Mouse (Mus musculus): ENCODE measurements at regions not wholly inside any gene's neighbourhood (a gene's known extent, or its start where the extent isn't known, plus 50 kb on each side); places are given as distances from the start of the nearest gene placed in this dataset.

DNA sequence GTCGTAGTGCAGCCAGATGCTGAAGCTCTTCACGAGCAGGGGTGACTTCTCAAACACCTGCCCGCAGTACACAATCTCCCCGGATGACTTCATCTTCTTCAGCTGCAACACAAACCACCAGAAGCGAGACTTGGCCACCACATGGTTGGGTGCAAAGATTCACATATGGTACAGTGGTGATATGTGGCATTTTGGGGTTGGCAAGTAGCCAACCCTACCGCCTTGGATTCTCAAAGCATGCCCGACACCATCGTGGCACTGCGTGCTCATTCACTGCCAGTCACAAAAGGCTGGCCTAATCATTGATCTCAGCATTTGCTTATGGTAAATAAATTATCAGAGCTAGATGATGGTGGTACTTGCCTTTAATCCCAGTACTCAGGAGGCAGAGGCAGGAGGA lies 173.4 kb downstream of the Zfp36l1 start:
- DNase-seq, result no peak

DNA sequence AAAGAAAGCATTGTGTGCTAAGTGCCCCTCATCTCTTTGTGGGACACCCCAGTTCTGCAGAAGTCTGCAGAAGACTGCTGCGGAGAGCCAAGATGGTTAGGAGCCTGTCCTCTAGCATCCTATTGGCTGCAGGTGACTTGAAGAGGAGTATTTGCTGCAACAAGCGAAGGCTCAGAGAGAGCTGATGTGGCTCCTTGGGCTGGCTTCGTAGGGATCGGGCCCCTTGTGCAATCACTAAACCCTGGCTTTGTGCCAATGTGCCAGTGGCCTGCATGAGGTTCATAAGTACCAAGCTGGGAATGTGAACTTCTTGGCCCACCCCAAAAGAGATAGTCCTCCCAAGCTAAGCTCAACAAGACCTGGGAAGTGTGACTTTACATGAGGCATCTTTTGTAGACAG lies 174.9 kb downstream of the Zfp36l1 start:
- no peak for DNase-seq

DNA sequence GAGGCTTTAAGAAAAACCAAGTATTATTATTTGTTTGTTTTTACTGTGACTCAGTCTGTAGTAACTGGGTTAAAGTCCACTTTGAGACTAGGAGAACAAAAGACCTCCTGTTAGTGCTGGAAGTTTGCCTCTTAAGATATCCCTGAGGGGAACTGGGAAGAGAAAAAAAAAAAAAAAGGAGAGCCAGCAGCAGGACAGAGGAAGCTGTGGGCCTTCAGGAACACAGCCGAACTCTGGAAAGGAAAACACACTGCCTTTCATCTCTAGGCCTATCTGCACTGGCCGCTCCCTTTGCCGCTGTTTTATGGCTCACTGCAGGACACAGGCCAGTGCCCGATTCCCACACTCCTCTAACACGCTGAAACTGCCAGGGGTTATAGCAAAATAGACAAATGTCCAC lies 176.1 kb downstream of the Zfp36l1 start:
- DNase-seq, result no peak

DNA sequence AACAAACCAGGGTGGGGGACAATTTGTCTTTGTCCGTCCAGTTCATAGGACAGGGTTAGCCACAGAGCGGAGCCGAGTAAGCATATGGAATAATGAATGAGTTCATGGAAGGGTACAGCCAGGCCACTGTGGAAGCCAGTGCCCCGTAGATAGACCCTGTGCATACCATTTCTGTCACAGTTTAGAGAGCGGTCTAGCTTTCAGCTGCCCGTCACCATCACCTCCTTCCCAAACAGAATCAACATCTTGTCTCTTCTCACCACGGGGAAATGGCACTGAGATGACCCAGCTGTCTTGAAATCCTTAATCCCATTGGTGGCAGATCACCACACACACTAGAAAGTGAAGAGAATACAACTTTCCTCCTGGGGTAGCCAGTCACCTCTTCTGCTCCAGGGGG lies 178.7 kb downstream of the Zfp36l1 start:
- DNase-seq, result no peak

DNA sequence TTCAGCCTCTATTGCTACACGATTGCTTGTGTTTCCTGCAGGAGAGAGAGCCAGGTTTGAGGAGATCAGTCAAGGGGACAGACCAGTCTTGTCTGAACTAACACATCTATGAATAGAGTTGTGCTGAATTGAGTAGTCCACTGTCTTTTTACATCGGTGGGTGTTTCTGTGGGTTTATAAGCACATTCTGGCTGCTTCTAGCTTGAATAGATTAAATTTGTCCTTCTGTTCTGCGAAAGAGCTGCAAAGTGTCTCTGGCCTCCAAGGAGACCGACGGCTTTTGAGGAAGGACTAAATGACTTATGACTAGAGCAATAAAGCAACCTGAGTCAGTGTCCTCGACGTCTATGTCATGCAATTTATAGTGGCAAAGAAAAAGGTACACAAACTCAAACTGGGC lies 179.9 kb downstream of the Zfp36l1 start:
- DNase-seq, result no peak

DNA sequence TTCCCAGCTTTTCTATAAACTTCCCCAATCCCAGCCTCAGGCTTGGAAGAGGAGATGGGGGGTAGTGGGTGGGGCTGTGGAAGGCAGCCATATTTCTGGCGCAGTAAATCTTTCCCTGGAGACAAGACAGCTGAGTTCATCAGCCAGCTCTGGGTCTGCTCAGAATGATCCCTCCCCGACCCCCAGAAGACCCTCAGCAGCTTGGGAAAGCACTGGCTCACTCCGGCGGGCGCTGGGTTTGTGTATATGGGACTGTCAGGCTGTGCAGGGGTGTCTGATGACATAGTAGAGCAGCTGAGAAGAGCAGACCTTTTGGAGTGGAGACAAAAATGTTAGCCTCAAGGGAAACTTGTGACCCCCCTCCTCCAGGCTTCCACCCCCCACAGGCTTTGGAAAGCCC lies 181.4 kb downstream of the Zfp36l1 start:
- no peak for DNase-seq

DNA sequence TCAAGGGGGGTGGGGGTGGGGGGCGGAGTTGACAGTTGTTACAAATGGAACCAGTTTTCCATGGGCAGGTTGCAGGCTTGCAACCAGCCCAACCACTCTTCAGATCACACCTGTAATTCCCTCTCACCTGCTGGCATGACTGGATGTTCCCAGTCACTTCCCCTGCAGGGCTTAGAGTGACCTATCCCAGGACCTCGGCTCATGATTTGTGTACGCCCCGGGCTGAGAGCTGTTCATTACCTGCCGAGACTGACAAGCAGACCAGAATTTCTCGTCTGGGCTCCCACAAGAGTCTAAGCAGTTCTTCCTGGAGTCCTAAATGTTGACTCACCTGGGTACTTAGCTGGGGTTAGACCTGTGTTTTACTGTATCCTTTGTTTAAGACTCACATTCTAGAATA lies 183.0 kb downstream of the Zfp36l1 start:
- no peak for DNase-seq

DNA sequence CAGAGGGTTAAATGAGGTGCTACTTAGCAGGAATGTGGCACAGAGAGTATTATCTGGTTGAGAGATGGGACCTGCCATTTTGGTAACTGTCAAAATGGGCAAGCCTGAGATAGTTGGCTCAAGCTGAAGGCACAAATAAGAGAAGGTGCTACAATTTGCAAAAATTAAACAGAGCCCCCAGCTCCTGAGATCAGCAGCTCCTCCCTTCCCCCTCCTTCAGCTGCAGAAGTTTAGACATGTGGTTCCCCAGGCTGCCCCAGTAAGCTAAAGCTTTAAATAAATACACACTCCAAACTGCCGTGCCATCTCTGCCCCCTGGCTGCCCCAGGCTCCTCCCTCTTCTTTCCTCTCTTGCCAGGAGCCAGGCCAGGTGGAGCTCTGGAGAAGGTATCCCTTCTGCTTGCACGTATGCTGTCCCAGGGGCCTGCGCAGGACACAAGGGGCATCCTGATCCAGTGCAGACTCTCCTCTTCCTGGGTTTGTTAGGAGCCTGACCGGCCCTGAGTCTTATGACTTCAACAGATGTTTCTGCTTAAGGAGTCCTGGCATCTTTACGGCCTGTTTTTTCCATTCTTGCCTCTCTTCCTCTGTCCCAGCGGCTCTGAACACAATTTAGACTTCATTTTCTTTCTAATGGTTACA lies 184.0 kb downstream of the Zfp36l1 start:
- DNase-seq, result no peak

DNA sequence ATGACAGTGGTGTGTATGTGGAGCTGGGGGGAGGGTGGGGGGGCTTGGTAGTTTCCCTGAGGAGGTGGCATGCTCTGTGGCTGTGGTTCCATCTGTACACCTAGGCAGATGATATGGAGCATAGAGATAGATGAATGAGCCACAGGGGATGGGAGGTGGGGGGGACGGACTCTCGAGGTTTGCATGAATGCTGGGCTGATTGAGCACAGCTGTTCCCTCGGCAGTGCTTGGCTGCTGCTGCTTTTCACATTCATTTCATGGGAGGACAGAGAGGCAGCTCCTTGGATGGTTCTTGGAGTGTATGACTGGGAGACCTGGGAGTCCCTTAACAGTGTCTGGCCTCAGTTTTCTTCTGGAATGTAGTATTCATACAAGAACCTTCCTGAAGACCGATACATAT lies 184.5 kb downstream of the Zfp36l1 start:
- no peak for DNase-seq

DNA sequence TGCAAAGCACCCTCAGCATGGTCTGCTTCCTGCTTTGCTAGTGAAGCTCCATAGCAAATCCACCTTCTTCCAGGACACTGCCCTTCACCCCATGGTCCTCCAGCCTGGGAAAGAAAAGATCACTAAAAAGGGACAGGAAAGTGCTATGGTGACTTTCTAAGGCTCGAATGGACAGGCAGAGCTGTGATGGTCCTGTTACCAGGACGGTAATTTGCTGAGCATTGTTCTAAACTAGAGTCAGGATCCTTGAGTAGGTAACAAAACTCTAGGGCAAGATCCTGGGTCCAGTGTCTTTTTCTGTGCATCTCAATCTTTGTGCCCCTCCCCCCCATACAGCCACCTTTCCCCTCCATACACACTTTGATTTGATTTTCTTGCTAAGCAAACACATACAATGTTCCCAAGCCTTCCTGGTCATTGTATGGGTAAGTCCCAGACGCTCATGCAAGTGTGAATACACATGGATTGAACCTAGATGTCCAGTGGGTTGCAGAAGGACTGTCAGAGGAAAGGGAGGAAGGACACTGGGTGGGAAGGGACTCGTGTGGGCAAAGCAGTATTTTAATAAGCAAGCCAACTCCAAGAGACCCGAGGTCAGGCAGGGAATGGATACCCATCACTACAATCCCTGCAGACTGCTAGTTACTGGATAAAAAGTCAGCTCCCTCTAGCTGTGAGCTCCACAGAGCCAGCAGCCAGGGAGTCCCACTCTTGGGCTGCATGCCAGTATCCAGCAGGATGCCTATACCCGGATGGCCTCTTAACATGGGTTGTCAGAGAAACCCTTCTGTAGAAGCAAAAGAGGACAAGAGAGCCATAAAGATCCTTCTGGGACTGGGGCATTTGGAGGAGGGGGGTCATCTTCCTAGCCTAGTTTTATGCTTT lies 186.9 kb downstream of the Zfp36l1 start:
- DNase-seq, result no peak

DNA sequence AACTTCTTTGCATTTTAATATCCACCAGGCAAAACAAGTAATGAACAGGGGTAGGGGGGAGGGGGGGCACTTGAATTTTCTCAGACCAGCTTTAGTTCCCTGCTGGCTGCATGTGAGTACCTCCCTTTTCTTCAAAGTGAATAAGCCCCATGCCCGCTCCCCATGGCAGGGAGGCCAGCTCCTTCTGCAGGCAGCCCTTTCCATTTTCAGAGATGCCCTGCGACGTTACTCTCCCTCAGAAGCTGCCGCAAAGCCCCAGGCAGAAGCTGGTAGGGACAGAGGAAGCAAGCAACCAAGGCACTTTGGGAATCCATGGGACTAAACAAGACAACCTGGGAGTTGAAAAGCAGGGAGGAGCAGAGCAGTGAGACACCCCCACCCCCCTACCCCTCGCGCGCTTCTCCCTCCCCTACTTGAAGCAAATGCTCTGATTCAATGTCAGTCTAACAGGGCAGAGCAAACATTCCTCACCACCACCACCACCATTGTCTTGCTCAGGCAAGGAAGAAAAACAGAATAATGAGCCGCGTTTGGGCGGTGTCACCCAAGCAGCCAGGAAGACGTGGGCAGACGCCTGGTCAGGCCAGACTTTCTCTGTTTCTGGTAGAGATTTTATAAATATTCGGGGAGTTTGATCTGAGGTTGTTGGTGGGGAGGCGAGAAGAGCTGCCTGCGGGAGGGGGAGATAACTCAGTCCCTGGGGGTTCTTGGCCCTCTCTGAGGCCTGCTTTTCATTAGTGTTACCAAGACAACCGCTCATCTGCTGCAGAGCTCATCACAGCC lies 187.7 kb downstream of the Zfp36l1 start:
- no peak for DNase-seq

DNA sequence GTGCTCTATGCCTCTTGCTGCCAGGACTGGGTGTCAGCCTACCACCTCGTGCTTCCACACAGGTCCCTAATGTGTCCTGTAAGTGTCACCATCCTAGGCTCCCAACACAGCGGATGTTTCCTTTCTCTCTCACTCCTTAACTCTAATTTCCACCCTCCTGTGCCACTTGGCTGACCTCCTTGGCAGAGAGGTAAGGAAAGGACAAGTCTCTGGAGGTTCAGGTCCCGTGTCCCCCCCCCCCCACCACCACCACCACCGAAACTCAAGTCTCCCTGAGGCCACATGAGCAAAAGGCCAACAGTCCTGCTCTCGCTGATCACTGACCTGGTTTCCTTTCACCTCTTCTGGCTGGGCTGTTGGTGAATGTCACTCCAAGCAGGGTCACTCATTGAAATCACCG lies 189.0 kb downstream of the Zfp36l1 start:
- DNase-seq, result no peak

DNA sequence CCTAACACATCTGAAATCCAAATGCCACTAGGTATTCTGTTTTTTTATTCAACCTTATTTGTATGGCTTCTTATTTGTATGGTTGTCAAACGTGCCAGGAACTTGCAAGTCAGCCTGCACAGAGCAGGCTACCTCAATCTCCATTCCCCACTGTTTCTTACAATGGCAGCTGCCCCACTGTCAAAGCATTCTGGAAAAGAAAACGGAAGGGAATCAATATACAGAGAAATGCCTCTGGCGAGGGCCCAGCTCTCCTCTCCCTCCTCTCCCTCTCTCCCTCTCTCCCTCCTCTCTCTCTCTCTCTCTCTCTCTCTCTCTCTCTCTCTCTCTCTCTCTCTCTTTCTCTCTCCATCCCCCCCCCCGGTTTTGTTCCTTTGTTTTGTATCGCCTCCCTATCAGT lies 191.0 kb downstream of the Zfp36l1 start:
- no peak for DNase-seq

DNA sequence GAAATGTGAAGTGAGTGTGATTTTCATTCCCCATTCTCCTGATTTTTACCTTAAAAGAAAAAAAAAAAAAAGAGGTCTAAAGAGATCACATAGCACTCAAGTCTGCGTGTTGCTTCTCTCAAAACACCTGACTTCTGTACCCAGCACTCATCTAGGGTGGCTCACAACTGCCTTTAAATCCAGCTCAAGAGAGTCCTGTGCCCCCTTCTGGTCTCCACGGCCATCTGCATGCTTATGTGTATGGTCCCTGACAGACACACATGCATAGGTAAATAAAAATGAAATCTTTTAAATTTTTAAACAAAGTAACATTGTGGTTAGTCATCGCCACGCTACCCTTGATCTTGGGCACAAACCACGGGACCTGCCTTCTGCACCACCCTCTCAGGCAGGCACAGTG lies 193.8 kb downstream of the Zfp36l1 start:
- no peak for DNase-seq

DNA sequence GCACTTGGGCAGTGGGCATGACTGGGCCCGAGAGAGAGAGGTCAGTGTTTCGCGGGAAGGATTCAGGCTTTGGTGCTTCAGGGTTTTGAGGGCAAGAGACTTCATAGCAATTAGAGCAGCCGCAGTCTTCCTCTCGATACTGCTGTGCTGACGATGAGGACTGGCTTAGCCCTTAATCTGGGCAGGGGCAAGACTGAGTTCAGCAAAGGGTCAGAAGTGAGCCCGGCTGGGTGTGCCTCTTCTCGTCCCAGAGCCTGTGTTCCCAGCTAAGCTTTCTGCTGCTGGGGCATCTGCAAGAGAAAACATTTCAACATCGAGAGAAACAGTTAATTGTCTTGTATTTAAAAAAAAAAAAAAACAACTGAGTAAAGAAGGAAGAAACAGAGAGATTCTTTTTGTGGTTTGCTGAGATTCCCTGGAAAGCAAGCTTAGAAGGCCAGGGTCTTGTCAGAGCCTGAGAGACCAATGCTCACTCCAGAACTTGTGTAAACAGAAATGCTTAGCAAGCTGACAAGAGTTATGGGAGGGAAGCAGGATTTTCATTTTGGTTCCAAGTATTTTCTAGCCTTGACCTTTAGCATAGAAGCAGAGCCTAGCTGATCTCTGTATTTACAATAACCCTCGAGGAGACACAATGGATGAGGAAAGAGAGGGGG lies 195.1 kb downstream of the Zfp36l1 start:
- no peak for DNase-seq

DNA sequence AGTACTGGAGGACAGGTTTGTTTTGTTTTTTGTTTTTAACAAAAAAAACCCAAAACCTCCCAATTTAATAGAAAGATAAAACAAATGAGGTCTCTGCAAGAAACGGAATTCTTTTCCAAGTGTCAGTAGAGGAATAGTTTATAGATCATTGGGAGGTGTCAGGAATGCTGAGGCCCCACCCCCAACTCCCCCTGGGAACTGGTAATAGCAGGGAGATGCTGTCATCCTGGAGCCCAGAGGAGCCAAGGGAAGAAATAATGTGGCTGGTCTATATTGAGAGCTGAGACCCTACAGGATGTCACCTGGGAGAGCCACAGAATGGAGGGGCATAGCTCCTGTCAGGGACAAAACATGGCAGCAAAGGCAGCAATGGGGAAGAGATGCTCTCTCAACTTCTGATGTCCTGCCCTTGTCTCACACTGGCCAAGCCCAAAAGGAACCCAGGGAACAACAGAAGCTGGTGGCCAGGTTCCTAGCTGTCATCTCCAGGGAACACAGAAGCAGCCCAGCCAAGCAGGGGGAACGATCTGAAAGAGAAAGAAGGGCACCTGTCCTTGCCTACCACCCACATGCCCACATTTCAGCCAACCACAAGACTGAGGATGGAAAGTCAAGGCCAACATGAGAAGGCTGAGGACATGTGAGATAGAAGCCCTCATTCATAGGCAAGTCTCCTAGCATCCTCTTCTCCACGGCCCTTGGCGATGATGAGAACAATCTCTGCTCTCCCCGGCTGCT lies 195.7 kb downstream of the Zfp36l1 start:
- no peak for DNase-seq

DNA sequence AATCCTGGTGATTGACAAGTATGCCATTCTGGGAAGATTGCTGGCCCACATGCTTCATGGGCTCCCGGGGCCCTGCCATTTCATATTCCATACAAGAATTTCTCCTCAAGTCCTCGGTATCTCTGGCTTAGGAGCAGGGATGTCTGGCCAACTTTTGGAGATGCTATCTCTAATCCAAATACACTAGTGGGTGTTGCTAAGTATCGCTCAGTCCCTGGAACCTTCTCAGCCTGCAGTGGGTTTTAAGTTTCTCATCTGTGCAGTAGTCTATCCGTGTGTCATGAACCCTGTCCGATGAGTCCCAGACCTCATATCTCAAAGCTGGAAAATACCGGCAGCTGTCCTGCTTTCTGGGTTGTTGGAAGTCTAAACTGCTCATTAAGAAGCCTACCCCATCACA lies 198.9 kb downstream of the Zfp36l1 start:
- DNase-seq, result no peak

DNA sequence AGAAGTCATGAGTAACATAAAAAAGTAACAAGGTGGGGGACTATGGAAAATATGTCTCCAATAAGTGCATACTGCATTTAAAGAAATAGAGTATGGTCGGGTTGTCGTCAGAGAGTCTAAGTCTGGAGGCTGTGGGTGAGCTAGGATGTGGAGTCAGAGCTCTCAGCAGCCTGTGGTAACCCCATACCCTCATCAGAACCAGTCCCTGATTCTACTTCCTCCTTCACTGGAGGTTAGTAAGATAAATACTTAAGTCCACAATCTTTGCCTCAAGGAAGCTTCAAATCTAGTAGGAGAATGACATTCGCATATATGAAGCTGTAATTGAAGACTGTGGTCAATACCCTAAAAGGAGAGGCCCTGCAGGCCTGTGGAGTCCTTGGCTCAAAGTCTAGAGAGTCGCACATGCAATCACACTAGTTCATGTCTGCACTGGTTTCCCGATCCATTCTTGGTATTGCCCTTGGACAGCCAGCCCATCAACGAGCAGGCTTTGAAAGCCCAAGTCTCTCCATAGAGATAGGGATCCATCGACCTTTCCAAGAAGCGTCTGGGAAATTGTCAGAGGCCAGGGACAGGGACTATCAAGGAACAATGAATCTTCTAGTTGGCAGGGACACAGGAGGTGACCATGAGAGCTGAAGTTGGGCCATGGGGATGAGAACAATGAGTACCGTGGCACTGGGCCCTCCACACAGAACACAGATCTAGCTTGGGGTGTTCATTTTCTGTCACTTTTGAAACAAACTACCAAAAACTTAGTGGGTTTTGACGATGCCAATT lies 200.3 kb downstream of the Zfp36l1 start:
- no peak for DNase-seq

DNA sequence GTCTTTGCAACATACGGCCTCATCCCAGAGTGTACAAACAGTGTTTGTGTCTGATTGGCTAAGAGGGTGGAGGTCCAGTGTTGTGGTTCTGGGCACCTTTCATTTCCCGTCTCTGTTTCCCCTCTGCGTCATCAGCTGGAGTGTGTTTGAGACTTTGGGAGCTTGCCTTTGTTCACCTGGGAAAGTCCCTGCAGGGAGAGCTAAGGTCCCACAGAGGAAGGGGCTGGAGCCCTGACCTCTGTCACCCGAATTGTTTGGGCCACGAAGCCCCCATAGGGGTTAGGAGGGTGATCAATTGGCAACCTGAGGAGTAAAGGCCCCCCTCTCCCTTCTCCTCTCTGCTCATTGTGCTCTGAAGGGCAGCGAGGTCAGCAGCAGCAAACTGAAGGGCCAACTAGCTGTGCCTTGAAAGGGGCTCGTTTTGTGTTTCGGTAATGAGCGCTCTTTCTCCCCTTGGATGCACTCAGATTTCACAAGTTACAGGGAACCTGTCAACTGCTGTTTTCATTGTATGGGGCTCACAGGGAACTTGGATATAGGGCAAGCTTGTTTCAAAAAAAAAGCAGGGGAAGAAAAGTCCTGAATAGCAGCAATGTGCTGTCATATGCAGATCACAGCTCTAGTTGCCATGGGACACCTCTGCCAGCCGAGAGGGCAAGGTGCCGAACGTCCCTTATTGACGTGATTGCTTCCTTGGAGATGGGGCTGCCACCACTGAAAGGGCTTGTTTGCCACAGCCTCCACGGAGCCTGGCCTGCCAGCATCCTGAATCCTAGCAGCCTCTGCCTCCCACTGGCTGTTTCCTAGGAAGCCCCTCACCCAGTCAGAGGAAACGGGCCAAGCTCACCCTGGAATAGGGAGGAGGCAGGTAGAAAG lies 201.7 kb downstream of the Zfp36l1 start:
- no peak for DNase-seq

DNA sequence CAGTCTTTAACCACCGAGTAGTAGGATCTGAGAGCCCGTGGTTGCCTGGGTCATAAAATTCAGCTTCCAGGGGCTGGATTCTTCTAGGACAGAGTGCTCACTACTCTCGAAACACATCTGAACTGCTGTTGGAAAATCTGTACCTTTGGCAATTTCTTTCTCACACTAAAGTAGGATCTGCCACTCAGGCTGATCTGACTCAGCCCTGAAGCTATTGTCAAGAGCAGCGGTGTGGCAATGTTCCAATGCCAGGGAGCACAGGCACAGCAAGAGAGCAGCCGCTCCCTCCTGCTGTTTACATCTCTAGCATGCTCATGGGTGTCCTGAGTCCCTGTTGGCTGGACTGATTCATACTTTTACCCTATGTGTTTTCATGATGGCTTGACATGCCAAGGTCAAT lies 205.2 kb downstream of the Zfp36l1 start:
- no peak for DNase-seq

Measured in thymus, postnatal 36 days (tissue).